Mouse (Mus musculus): ENCODE measurements around the gene Gzmm. TPM values are rescaled to one million over a fixed set of nuclear protein-coding genes. Genes with fewer than 3 reads are reported as not detected.

Gzmm gene
- polyA plus RNA-seq, 1 experiment from 2014 or later: 1.6 TPM

- Histone ChIP-seq H3K4me1 (ENCODE audit: control insufficient read depth, insufficient read depth, low read length) (no peaks in the 10 kb centered on the region), H3K4me2 (ENCODE audit: low read length) (no peak overlapping the region), H3K4me3 (ENCODE audit: low read depth, low read length) (no peak overlapping the region), H3K9me3 (replicated peaks; ENCODE audit: control insufficient read depth, low read length, poor library complexity, severe bottlenecking) (peaks cover 31% of the 10 kb centered on the region), H3K36me3 (ENCODE audit: control insufficient read depth, insufficient read depth, low read length) (peaks cover 78% of the 10 kb centered on the region), H3K9ac (ENCODE audit: low read depth, low read length) (no peak overlapping the region), H3K27me3 (ENCODE audit: control insufficient read depth, insufficient read depth, low read depth, low read length) (no peaks in the 10 kb centered on the region), H3K27ac (ENCODE audit: low read length) (no peak overlapping the region)
- 85% methylated on average over 10 of the region's 10 CpGs for WGBS
- ATAC-seq: no peak
Observed at GRCm38 (mm10) chr10:79738259-79738658, 49.4 kb downstream of the Gzmm start.

GRCm38 (mm10) chr10:79739234-79739633, 50.4 kb downstream of the Gzmm start:
- H3K27ac ChIP-seq (ENCODE audit: low read length): no peak overlapping the region
- H3K27me3 ChIP-seq (ENCODE audit: control insufficient read depth, insufficient read depth, low read depth, low read length): no peaks in the 10 kb centered on the region
- H3K36me3 ChIP-seq (ENCODE audit: control insufficient read depth, insufficient read depth, low read length): peaks cover 79% of the 10 kb centered on the region
- H3K4me1 ChIP-seq (ENCODE audit: control insufficient read depth, insufficient read depth, low read length): no peaks in the 10 kb centered on the region
- H3K9me3 ChIP-seq (replicated peaks; ENCODE audit: control insufficient read depth, low read length, poor library complexity, severe bottlenecking): peaks cover 31% of the 10 kb centered on the region
- H3K9ac ChIP-seq (ENCODE audit: low read depth, low read length): no peak overlapping the region
- no peak for ATAC-seq
- H3K4me2 ChIP-seq (ENCODE audit: low read length): no peak overlapping the region
- no peak overlapping the region for H3K4me3 ChIP-seq (ENCODE audit: low read depth, low read length)
- WGBS: 96% methylated on average over 28 of the region's 28 CpGs

- Histone ChIP-seq H3K27me3 (ENCODE audit: control insufficient read depth, insufficient read depth, low read depth, low read length) (no peaks in the 10 kb centered on the region), H3K27ac (ENCODE audit: low read length) (no peak overlapping the region), H3K36me3 (ENCODE audit: control insufficient read depth, insufficient read depth, low read length) (peaks cover 66% of the 10 kb centered on the region), H3K4me2 (ENCODE audit: low read length) (no peak overlapping the region), H3K4me3 (ENCODE audit: low read depth, low read length) (no peak overlapping the region), H3K9me3 (replicated peaks; ENCODE audit: control insufficient read depth, low read length, poor library complexity, severe bottlenecking) (peaks cover 30% of the 10 kb centered on the region), H3K9ac (ENCODE audit: low read depth, low read length) (no peak overlapping the region), H3K4me1 (ENCODE audit: control insufficient read depth, insufficient read depth, low read length) (peaks cover 7% of the 10 kb centered on the region)
- WGBS: 52% methylated on average over 11 of the region's 11 CpGs
- no peak for ATAC-seq
Observed at GRCm38 (mm10) chr10:79740863-79741262, 52.0 kb downstream of the Gzmm start.

DNA sequence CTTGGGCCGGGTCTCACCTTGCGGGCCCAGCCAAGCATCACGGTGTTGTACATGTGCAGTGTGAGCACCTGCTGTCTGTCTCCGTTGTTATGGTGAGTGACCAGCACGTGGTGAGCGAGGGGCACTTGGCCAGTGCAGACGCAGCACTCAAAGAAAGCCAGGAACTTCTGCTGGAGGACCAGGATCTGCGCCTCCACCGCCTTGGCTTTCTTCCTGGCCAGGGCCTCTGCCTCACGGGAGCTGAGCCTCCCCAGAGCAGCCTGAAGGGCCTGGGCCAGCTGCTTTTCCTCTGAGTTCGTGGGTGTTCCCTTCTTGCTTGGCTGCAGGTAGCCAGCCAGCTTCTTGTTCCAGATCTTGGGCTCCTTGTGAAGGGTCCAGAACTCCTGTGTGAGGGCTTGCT, 54.3 kb downstream of the Gzmm start:
- no peak overlapping the region for H3K4me3 ChIP-seq (ENCODE audit: low read depth, low read length)
- peaks cover 12% of the 10 kb centered on the region for H3K4me1 ChIP-seq (ENCODE audit: control insufficient read depth, insufficient read depth, low read length)
- peaks cover 24% of the 10 kb centered on the region for H3K9me3 ChIP-seq (replicated peaks; ENCODE audit: control insufficient read depth, low read length, poor library complexity, severe bottlenecking)
- H3K36me3 ChIP-seq (ENCODE audit: control insufficient read depth, insufficient read depth, low read length): peaks cover 43% of the 10 kb centered on the region
- ATAC-seq: no peak
- no peak overlapping the region for H3K4me2 ChIP-seq (ENCODE audit: low read length)
- no peak overlapping the region for H3K9ac ChIP-seq (ENCODE audit: low read depth, low read length)
- no peaks in the 10 kb centered on the region for H3K27me3 ChIP-seq (ENCODE audit: control insufficient read depth, insufficient read depth, low read depth, low read length)
- WGBS: 93% methylated on average over 11 of the region's 11 CpGs
- no peak overlapping the region for H3K27ac ChIP-seq (ENCODE audit: low read length)

DNA sequence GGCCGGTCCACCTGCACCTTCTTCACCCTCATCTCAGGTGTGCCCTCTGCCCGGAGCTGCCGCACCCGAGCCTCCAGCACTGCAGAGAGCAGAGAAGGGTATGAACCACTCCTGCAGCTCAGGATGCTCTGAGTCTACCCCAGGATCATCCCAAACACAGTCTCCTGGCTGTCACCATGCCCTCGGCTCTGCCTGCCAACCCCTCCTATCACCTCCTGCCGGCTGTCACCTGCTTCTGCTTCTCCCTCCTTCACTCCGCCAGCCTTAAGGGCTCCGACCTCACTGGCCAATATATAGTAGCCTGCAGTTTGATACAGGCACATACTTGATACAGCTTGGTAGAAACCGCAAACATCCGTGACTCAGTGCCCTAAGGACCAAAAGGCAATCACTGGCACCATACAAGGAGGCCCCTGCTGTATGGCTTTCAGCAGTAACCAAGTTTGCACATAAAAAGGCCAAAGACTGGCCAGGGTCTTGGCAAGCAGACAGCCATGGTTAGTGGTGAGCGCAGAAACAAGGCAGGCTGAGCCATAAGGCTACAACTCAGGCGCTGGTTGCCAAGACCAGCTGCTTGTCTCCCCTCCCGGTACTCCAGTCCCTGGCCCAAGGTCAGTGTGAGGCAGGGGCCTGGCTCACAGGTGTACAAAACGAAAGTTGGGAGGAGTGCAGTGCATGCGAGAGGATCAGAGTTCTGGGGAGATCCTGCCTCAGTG, 55.0 kb downstream of the Gzmm start:
- Histone ChIP-seq H3K9ac (ENCODE audit: low read depth, low read length) (no peak overlapping the region), H3K4me2 (ENCODE audit: low read length) (no peak overlapping the region), H3K27me3 (ENCODE audit: control insufficient read depth, insufficient read depth, low read depth, low read length) (no peaks in the 10 kb centered on the region), H3K36me3 (ENCODE audit: control insufficient read depth, insufficient read depth, low read length) (peaks cover 36% of the 10 kb centered on the region), H3K4me1 (ENCODE audit: control insufficient read depth, insufficient read depth, low read length) (peaks cover 12% of the 10 kb centered on the region), H3K9me3 (replicated peaks; ENCODE audit: control insufficient read depth, low read length, poor library complexity, severe bottlenecking) (peaks cover 20% of the 10 kb centered on the region), H3K27ac (ENCODE audit: low read length) (no peak overlapping the region), H3K4me3 (ENCODE audit: low read depth, low read length) (no peak overlapping the region)
- WGBS: 94% methylated on average over 15 of the region's 15 CpGs
- no peak for ATAC-seq

Other genes with a start within 250 kb of the Gzmm start
- 0.10 TPM in 1 of 2 replicates, not detected in the other for gene Vmn2r83, start 220.3 kb upstream of the Gzmm start, polyA plus RNA-seq (2015; fragmentation: Nextera tagmentation; extraction: Ambion mirVana)
- gene Plpp2, start 155.2 kb upstream of the Gzmm start, polyA plus RNA-seq (2015; fragmentation: Nextera tagmentation; extraction: Ambion mirVana): 19.2 and 22.4 TPM in 2 replicates
- 56.2 and 56.8 TPM in 2 replicates for gene Mier2, start 133.8 kb upstream of the Gzmm start, polyA plus RNA-seq (2015; fragmentation: Nextera tagmentation; extraction: Ambion mirVana)
- gene Theg, start 101.7 kb upstream of the Gzmm start, polyA plus RNA-seq (2015; fragmentation: Nextera tagmentation; extraction: Ambion mirVana): not detected in 2 replicates
- 0.66 and 0.95 TPM in 2 replicates for gene C2cd4c, start 75.0 kb upstream of the Gzmm start, polyA plus RNA-seq (2015; fragmentation: Nextera tagmentation; extraction: Ambion mirVana)
- gene Shc2, start 51.1 kb upstream of the Gzmm start, polyA plus RNA-seq (2015; fragmentation: Nextera tagmentation; extraction: Ambion mirVana): 23.4 and 25.3 TPM in 2 replicates
- 0.78 and 1.0 TPM in 2 replicates for gene Odf3l2, start 43.3 kb upstream of the Gzmm start, polyA plus RNA-seq (2015; fragmentation: Nextera tagmentation; extraction: Ambion mirVana)
- 0.69 and 0.94 TPM in 2 replicates for gene Madcam1, start 24.5 kb upstream of the Gzmm start, polyA plus RNA-seq (2015; fragmentation: Nextera tagmentation; extraction: Ambion mirVana)
- 96.1 and 107 TPM in 2 replicates for gene Tpgs1, start 19.7 kb upstream of the Gzmm start, polyA plus RNA-seq (2015; fragmentation: Nextera tagmentation; extraction: Ambion mirVana)
- 73.1 and 81.9 TPM in 2 replicates for gene Cdc34, start 6.8 kb upstream of the Gzmm start, polyA plus RNA-seq (2015; fragmentation: Nextera tagmentation; extraction: Ambion mirVana)
- 844 and 915 TPM in 2 replicates for gene Bsg, start 15.5 kb downstream of the Gzmm start, polyA plus RNA-seq (2015; fragmentation: Nextera tagmentation; extraction: Ambion mirVana)
- gene Hcn2, start 27.6 kb downstream of the Gzmm start, polyA plus RNA-seq (2015; fragmentation: Nextera tagmentation; extraction: Ambion mirVana): 0.87 and 0.89 TPM in 2 replicates
- gene Polrmt, start 57.6 kb downstream of the Gzmm start, polyA plus RNA-seq (2015; fragmentation: Nextera tagmentation; extraction: Ambion mirVana): 45.3 and 45.9 TPM in 2 replicates
- 1.8 TPM in 2 replicates for gene Fgf22, start 66.1 kb downstream of the Gzmm start, polyA plus RNA-seq (2015; fragmentation: Nextera tagmentation; extraction: Ambion mirVana)
- gene Rnf126, start 77.9 kb downstream of the Gzmm start, polyA plus RNA-seq (2015; fragmentation: Nextera tagmentation; extraction: Ambion mirVana): 90.2 and 92.3 TPM in 2 replicates
- 2.2 and 3.5 TPM in 2 replicates for gene Fstl3, start 88.3 kb downstream of the Gzmm start, polyA plus RNA-seq (2015; fragmentation: Nextera tagmentation; extraction: Ambion mirVana)
- gene Prss57, start 101.9 kb downstream of the Gzmm start, polyA plus RNA-seq (2015; fragmentation: Nextera tagmentation; extraction: Ambion mirVana): 0.19 TPM in 2 replicates
- 318 and 333 TPM in 2 replicates for gene Palm, start 104.6 kb downstream of the Gzmm start, polyA plus RNA-seq (2015; fragmentation: Nextera tagmentation; extraction: Ambion mirVana)
- 0.34 and 0.73 TPM in 2 replicates for gene Misp, start 132.0 kb downstream of the Gzmm start, polyA plus RNA-seq (2015; fragmentation: Nextera tagmentation; extraction: Ambion mirVana)
- 58.8 and 65.1 TPM in 2 replicates for gene Ptbp1, start 165.4 kb downstream of the Gzmm start, polyA plus RNA-seq (2015; fragmentation: Nextera tagmentation; extraction: Ambion mirVana)
- gene Prtn3, start 185.5 kb downstream of the Gzmm start, polyA plus RNA-seq (2015; fragmentation: Nextera tagmentation; extraction: Ambion mirVana): 12.5 and 12.7 TPM in 2 replicates
- gene Plppr3, start 185.6 kb downstream of the Gzmm start, polyA plus RNA-seq (2015; fragmentation: Nextera tagmentation; extraction: Ambion mirVana): 471 and 472 TPM in 2 replicates
- gene Elane, start 197.2 kb downstream of the Gzmm start, polyA plus RNA-seq (2015; fragmentation: Nextera tagmentation; extraction: Ambion mirVana): not detected in 2 replicates
- 0.20 TPM in 1 of 2 replicates, not detected in the other for gene Cfd, start 201.8 kb downstream of the Gzmm start, polyA plus RNA-seq (2015; fragmentation: Nextera tagmentation; extraction: Ambion mirVana)
- 55.4 and 56.6 TPM in 2 replicates for gene Med16, start 219.9 kb downstream of the Gzmm start, polyA plus RNA-seq (2015; fragmentation: Nextera tagmentation; extraction: Ambion mirVana)
- 2.6 and 13.4 TPM in 2 replicates for gene Gm26602, start 221.8 kb downstream of the Gzmm start, polyA plus RNA-seq (2015; fragmentation: Nextera tagmentation; extraction: Ambion mirVana)
- 3.5 and 3.8 TPM in 2 replicates for gene Kiss1r, start 228.0 kb downstream of the Gzmm start, polyA plus RNA-seq (2015; fragmentation: Nextera tagmentation; extraction: Ambion mirVana)
- gene R3hdm4, start 232.2 kb downstream of the Gzmm start, polyA plus RNA-seq (2015; fragmentation: Nextera tagmentation; extraction: Ambion mirVana): 273 and 293 TPM in 2 replicates
- gene Arid3a, start 238.0 kb downstream of the Gzmm start, polyA plus RNA-seq (2015; fragmentation: Nextera tagmentation; extraction: Ambion mirVana): 1.7 and 2.2 TPM in 2 replicates